Mouse (Mus musculus) stomach, postnatal 0 days (tissue): ENCODE measurements at regions not wholly inside any gene's neighbourhood (a gene's known extent, or its start where the extent isn't known, plus 50 kb on each side); places are given as distances from the start of the nearest gene placed in this dataset.

Experiments
- CTCF ChIP-seq: IDR thresholded peaks from 2 replicates; pipeline ENCODE4 v1.5.1; 2016; ENCODE audit warnings: antibody characterized with exemption, low read depth, mild to moderate bottlenecking, moderate library complexity
- EP300 ChIP-seq: optimal IDR thresholded peaks from 2 replicates; pipeline ENCODE3; 2016; ENCODE audit warnings: antibody characterized with exemption

- TF ChIP-seq EP300 (no peak), CTCF (no peak)
Observed at GRCm38 (mm10) chr11:23978300-23978699, 83.2 kb upstream of the Papolg start.
